Mouse (Mus musculus) lung, embryonic 16.5 days (tissue): ENCODE data around the gene Iqcd. TPM values are rescaled to one million over a fixed set of nuclear protein-coding genes. Genes with fewer than 3 reads are reported as not detected.

Experiments used
- ATAC-seq: fragments of 200-750 bp; cut with Nextera tagmentation; 2 replicates; pipeline ENCODE4 v1.8.0; 2017; ENCODE audit warnings: low read depth, mild to moderate bottlenecking, moderate library complexity
- H3K27ac ChIP-seq: fragments of 300-500 bp; sonication (generic); 2 replicates; pipeline ENCODE4 v1.5.1; 2014; ENCODE audit warnings: mild to moderate bottlenecking, control low read depth, low read length
- H3K27me3 ChIP-seq: fragments of 300-500 bp; sonication (generic); 2 replicates; pipeline ENCODE4 v1.6.1; 2014; ENCODE audit warnings: low read depth, low read length, mixed read lengths; ENCODE audit not compliant: control insufficient read depth, insufficient read depth
- H3K36me3 ChIP-seq: fragments of 300-500 bp; sonication (generic); 2 replicates; pipeline ENCODE4 v1.6.1; 2014; ENCODE audit warnings: low read length; ENCODE audit not compliant: control insufficient read depth, insufficient read depth
- H3K4me1 ChIP-seq: fragments of 300-500 bp; sonication (generic); replicated peaks from 2 replicates; pipeline ENCODE4 v1.6.1; 2014; ENCODE audit warnings: low read length, mixed read lengths; ENCODE audit not compliant: control insufficient read depth, insufficient read depth
- H3K4me2 ChIP-seq: fragments of 300-500 bp; sonication (generic); 2 replicates; pipeline ENCODE4 v1.6.1; 2014; ENCODE audit warnings: low read depth, low read length, control low read depth
- H3K4me3 ChIP-seq: fragments of 300-500 bp; sonication (generic); 2 replicates; pipeline ENCODE4 v1.5.1; 2014; ENCODE audit warnings: mild to moderate bottlenecking, low read length, control low read depth
- H3K9ac ChIP-seq: fragments of 300-500 bp; sonication (generic); 2 replicates; pipeline ENCODE4 v1.6.1; 2014; ENCODE audit warnings: low read length, control low read depth
- H3K9me3 ChIP-seq: fragments of 300-500 bp; sonication (generic); 2 replicates; pipeline ENCODE4 v1.6.1; 2016; ENCODE audit warnings: low read length; ENCODE audit not compliant: control insufficient read depth
- WGBS: fragments of 180-500 bp; shearing (Covaris S2); extraction: QIAGEN DNeasy Blood & Tissue Kit; methylation state at CpG from one replicate; pipeline ENCODE4 v1.1.7; 2014; 5-methylcytosine and 5-hydroxymethylcytosine counted together
- polyA plus RNA-seq: library from polyadenylated mRNA; unstranded; fragments of >200 nt; fragmentation: Nextera tagmentation; extraction: Ambion mirVana; gene quantifications from 2 replicates; pipeline ENCODE4 v1.2.1, GENCODE M21; 2015

The Iqcd gene
- polyA plus RNA-seq, 1 experiment from 2014 or later: 1.9 TPM

- Histone ChIP-seq H3K4me3 (no peak overlapping the region), H3K27me3 (peaks cover 28% of the 10 kb centered on the region), H3K27ac (no peak overlapping the region), H3K9ac (no peak overlapping the region), H3K4me1 (peaks cover 9% of the 10 kb centered on the region), H3K9me3 (no peaks in the 10 kb centered on the region), H3K36me3 (no peaks in the 10 kb centered on the region), H3K4me2 (no peak overlapping the region)
- 40% methylated on average over 6 of the region's 6 CpGs for WGBS
- ATAC-seq: no peak
Measured at GRCm38 (mm10) chr5:120645851-120646250, 57.0 kb downstream of the Iqcd start.

GRCm38 (mm10) chr5:120647361-120647760, 58.5 kb downstream of the Iqcd start:
- Histone ChIP-seq H3K27me3 (peaks cover 32% of the 10 kb centered on the region), H3K4me2 (no peak overlapping the region)

DNA sequence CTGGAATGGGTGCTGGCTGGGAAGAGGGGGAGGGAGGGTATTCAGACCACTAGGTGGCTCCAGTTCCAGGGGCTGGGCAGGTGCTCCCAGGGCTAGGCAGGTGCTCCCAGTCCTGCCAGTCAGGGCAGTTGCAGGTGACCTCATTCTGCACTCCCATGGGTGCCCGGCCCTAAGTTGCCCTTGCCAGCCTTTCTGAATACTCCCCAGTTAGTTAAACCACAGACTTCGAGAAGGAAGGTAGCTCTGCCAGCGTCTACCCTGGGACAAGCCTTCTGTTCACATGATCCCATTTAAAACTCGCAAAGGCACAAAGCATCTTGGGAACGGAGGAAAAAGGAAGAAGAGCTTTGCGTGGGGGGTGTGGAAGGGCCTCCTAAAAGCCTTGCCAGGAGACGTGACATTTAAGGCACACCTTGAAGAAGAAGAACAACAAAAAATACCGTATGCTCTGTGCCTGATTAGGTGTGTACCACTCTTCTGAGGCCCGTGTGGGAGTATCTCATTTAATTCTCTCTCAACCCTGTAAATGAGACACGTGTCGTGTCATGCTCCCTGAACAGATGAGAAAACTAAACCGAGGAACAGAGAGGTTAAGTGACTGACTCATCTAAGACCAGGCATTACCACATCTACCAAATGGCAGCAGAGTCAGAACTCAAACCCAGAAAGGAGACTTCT, 59.1 kb downstream of the Iqcd start:
- ATAC-seq: no peak
- peak overlapping the region; percentile 54; the same call in 1 of the 2 replicates for H3K4me2 ChIP-seq
- no peak overlapping the region for H3K4me3 ChIP-seq

More at GRCm38 (mm10) chr5:120647361-120647760, 58.5 kb downstream of the Iqcd start:
- WGBS: 64% methylated on average over 4 of the region's 4 CpGs
- Histone ChIP-seq H3K9ac (no peak overlapping the region), H3K36me3 (no peaks in the 10 kb centered on the region), H3K4me3 (no peak overlapping the region), H3K9me3 (no peaks in the 10 kb centered on the region), H3K27ac (no peak overlapping the region), H3K4me1 (peaks cover 9% of the 10 kb centered on the region)
- no peak for ATAC-seq

GRCm38 (mm10) chr5:120648569-120649373, 60.0 kb downstream of the Iqcd start, which contains the start of gene Rasal1:
Rasal1 (plus strand) TSS chr5:120648812.
- H3K4me1 ChIP-seq: peaks cover 9% of the 10 kb centered on the region
- H3K4me2 ChIP-seq: peak within 1 kb of the TSS; percentile 54
- under 1% methylated on average over 47 of the region's 53 CpGs for WGBS
- H3K27ac ChIP-seq: no peak within 1 kb of the TSS
- peak; percentile 56 for ATAC-seq
- H3K9ac ChIP-seq: peak within 1 kb of the TSS; percentile 42; the same call in 1 of the 2 replicates
- peak within 1 kb of the TSS; percentile 37 for H3K4me3 ChIP-seq
- H3K9me3 ChIP-seq: no peaks in the 10 kb centered on the region
- H3K27me3 ChIP-seq: peaks cover 32% of the 10 kb centered on the region
- no peaks in the 10 kb centered on the region for H3K36me3 ChIP-seq

More for the DNA sequence above, 59.1 kb downstream of the Iqcd start:
- H3K9me3 ChIP-seq: no peaks in the 10 kb centered on the region
- 29% methylated on average over 12 of the region's 12 CpGs for WGBS
- H3K27ac ChIP-seq: no peak overlapping the region
- peaks cover 32% of the 10 kb centered on the region for H3K27me3 ChIP-seq
- no peaks in the 10 kb centered on the region for H3K36me3 ChIP-seq
- peaks cover 9% of the 10 kb centered on the region for H3K4me1 ChIP-seq
- no peak overlapping the region for H3K9ac ChIP-seq

DNA sequence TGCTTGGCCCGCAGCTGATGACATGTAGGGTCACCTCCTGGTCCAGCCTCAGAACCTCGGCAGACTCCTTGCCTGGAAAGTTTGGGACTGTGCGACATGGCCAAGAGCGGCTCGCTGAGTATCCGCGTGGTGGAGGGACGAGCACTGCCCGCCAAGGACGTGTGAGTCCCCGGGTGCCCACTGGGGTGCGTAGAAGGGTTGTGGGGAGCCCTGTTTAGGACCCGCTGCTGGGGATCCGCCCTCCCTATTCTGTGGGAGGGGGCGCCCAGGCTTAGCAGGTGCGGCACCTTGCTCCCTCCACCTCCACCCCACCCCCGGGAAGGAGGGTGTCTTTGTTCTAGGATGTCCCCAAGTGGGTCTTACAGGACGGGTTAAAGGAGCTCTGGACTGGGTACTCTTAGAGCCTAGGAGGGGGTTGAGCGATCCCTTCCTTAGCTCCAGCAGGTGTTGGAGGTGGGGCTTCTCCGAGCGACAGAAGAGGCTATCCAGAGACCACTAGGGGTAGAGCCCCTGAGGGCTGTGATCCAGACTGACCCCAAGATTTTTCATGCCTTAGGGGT, 60.6 kb downstream of the Iqcd start:
- H3K36me3 ChIP-seq: no peaks in the 10 kb centered on the region
- H3K27me3 ChIP-seq: peaks cover 32% of the 10 kb centered on the region
- peak overlapping the region; percentile 54 for H3K4me2 ChIP-seq
- H3K9ac ChIP-seq: no peak overlapping the region
- no peak; the same call in 1 of the 2 replicates for ATAC-seq
- H3K4me3 ChIP-seq: peak overlapping the region; percentile 37
- 6% methylated on average over 19 of the region's 21 CpGs for WGBS
- H3K9me3 ChIP-seq: no peaks in the 10 kb centered on the region
- H3K4me1 ChIP-seq: peaks cover 9% of the 10 kb centered on the region
- H3K27ac ChIP-seq: no peak overlapping the region

DNA sequence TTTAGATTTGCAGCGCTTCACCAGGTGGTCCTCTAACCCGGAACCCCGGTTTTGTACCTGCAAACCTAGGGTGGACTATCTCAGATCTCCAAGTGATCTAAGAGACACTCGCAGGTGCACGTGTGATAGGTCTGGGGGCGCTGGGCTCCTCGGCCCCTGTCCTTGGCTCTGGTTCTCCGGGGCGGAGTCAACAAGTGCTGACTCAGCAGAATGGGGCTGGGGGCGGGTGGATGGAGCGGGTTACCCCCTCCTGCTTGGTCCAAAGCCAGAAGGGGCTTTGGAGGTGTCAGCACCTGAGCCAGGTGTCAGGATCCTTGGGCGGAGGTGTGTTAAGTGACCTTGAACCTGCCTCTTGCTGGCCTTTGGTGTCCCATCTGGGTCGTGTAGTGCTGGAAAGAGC, 61.1 kb downstream of the Iqcd start:
- H3K4me3 ChIP-seq: no peak overlapping the region

DNA sequence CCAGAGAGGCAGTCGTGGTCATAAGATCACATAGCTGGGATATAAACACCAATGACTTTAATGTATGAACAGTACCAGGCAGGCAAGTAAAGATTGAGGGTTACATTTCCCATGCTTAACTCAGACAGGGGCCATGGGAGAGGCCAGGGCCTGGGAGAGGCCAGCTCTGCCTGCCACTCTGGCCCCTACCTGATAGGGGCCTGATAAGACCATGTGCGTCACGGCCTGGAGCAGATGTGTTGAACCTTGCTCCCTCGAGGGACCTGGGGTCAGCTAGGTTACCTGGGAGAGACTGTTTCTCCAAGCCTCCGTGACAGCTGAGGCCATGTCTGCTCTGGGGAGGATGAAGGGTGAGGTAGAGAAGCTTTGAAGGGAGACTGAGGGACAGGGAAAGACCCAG, 62.4 kb downstream of the Iqcd start:
- 17% methylated on average over 5 of the region's 5 CpGs for WGBS
- H3K27ac ChIP-seq: no peak overlapping the region
- H3K9ac ChIP-seq: no peak overlapping the region
- H3K9me3 ChIP-seq: no peaks in the 10 kb centered on the region
- no peaks in the 10 kb centered on the region for H3K36me3 ChIP-seq
- peaks cover 9% of the 10 kb centered on the region for H3K4me1 ChIP-seq
- no peak overlapping the region for H3K4me2 ChIP-seq
- H3K27me3 ChIP-seq: peaks cover 32% of the 10 kb centered on the region
- H3K4me3 ChIP-seq: no peak overlapping the region
- no peak for ATAC-seq

More for the DNA sequence above, 61.1 kb downstream of the Iqcd start:
- WGBS: 20% methylated on average over 13 of the region's 13 CpGs
- no peak for ATAC-seq
- Histone ChIP-seq H3K27me3 (peaks cover 32% of the 10 kb centered on the region), H3K4me1 (peaks cover 9% of the 10 kb centered on the region), H3K36me3 (no peaks in the 10 kb centered on the region), H3K4me2 (no peak overlapping the region), H3K9me3 (no peaks in the 10 kb centered on the region), H3K27ac (no peak overlapping the region), H3K9ac (no peak overlapping the region)

- Histone ChIP-seq H3K4me3 (no peak overlapping the region), H3K4me1 (peaks cover 9% of the 10 kb centered on the region), H3K9me3 (no peaks in the 10 kb centered on the region), H3K4me2 (no peak overlapping the region), H3K9ac (no peak overlapping the region), H3K27me3 (peaks cover 27% of the 10 kb centered on the region), H3K27ac (no peak overlapping the region), H3K36me3 (no peaks in the 10 kb centered on the region)
- ATAC-seq: no peak
- 72% methylated on average over 28 of the region's 28 CpGs for WGBS
Measured at GRCm38 (mm10) chr5:120652915-120653701, 64.3 kb downstream of the Iqcd start.
